Mouse (Mus musculus) left cerebral cortex, postnatal 4 days (tissue): ENCODE measurements at regions not wholly inside any gene's neighbourhood (a gene's known extent, or its start where the extent isn't known, plus 50 kb on each side); places are given as distances from the start of the nearest gene placed in this dataset.
"Not testable (repeated sequence)": the region's sequence is repeated elsewhere in the genome, so short reads cannot be mapped to it uniquely, and the experiment has no call there.

ENCODE experiments used
- DNase-seq: peaks from one replicate; pipeline ENCODE4 v3.0.0-alpha.2; 2022
- intact Hi-C: fragments of 180-260 bp; cut with DNase I; formaldehyde crosslinking; loops from one replicate; pipeline ENCODE4 v1.15.1; 2025

DNA sequence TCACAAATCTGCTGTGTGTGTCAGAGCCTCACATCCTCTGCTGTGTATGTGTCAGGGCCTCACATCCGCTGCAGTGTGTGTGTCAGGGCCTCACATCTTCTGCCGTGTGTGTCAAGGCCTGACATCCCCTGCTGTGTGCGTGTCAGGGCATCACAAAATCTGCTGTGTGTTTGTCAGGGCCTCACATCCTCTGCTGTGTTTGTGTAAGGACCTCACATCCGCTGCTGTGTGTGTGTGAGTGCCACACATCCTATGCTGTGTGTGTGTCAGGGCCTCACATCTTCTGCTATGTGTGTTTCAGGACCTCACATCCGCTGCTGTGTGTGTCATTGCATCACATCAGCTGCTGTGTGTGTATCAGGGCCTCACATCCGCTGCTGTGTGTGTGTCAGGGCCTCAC, 63.3 kb downstream of the Asmt start:
- peak; percentile 2 for DNase-seq
- intact Hi-C loops: not testable (repeated sequence)

DNA sequence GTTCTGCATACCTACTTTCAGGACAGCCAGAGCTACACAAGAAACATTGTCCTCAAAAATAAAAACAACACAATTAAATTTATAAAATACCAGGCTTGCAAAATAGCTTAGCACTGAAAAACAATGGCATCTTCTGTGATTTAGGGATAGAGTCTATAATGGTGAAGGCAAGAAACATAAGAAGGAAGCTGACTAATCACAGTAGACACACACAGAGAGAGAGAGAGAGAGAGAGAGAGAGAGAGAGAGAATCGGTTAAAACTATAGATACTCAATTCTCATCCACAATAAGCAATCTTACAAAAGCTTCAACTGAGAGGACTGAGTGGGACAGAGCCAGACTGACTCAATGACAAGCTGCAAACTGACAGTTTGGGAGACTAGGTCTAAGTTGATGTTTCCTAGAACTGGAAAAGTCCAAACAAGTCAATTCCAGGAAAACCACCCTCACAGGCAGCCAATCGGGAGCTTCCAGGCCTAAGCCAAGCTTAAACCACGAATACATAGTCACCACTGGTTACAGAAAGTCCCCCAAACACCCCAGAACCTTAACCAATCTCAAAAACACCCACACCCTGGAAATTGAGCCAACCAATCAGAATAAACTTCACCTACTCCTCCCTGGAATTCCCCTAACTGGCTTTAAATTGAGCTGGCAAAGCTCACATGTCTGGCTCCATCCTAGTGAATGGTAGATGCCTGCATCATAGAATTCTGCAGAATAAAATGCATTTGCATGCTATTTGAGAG, 81.2 kb downstream of the Asmt start:
- intact Hi-C loops, DNase-seq: not testable (repeated sequence)
